Mouse (Mus musculus): ENCODE data around the gene Parvb.
A peak's percentile ranks its signal among the peaks of the same experiment; 100 is the strongest.
"Not testable (repeated sequence)": the region's sequence is repeated elsewhere in the genome, so short reads cannot be mapped to it uniquely, and the experiment has no call there.

Gene Parvb

DNA sequence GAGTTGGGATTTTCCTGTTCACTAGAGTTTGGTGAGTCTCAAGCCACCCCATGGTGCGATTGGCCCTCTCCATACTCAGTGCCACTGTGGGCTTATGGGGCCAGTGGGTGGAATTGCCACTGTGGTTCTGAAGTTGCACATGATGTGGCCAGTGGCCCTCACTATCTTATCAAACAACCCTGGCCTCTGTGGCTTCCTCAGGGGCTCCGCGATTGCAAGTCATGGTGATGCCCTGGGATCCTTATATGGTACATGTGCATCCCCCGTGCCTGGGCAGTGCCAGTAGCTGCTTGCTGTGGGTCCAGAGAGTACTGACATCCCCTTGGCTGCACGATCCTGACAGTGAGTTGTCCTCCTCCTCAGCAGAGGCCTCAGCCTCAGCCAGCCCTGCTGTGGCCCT lies 25.0 kb downstream of the Parvb start:
- DNase-seq (ENCODE audit: low read depth) = no peak

DNA sequence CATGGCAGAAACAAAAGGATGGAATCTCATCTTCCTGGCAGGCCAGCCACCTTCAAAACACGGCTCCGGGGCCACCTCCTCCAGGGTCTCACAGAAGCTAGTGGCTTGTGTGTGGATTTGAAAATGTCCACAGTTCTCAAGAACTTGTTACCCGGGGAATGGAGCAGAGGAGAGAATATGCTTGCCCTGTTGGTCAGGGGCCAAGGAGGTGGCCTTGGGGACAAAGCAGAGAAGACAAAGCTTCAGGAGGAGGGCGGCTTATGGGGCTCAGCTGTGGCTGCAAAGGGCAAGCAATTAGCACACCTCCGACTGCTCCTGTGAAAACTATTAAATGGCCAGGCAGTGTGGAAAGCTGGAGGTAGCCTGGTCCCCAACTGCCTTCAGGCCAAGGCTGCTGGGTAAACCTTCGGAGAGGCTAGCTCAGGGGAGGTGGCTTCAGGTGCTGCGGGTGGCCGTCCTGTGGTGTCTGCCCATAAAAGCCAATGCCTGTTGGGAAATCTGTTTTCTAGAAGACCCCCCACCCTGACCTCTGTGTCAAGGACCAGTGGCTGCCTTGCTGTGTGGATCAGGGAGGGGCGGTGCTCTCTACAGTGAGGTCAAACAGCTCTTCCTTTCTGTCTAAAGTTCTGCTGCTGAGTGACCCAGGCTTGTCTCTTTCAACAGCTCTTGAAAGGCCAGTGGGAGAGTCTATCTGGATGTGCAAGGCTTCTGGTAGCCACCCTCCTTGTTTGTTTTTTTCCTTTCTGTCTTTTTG lies 26.9 kb downstream of the Parvb start:
- DNase-seq (ENCODE audit: low read depth) = peak; percentile 54

DNA sequence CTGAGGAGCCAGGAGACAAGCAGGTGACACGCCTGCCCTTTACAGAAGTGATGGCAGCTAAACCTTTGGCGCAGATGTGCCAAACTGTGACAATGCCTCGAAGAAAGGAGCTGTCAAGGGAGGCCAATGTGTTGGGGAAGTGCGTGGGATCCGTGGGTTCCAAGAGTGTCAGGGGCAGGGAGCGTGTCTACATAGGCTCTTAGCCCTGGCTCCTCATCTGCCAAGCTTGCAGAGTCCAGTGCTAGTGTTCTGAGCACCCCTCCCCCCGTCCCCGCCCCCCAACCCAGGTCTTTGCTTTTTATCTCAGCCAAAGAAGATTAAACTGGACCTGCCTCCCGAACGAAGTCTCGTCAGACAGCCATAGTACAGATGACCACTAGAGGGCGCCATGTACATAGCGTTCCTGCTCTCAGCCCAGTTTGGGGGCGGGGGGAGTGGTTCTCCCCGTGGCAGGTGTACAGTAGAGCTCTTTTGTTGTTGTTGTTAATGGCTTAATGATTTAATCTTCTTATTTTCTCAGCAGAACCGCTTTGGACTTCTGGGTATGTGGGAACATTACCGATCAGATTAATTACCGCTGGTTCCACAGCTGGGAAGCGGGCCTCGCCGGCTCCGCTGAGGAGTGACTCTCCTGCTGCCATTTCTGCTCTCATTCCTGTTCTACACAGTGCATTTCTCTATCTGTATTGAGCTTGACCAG lies 28.4 kb downstream of the Parvb start:
- DNase-seq (ENCODE audit: low read depth) = peak; percentile 49

DNA sequence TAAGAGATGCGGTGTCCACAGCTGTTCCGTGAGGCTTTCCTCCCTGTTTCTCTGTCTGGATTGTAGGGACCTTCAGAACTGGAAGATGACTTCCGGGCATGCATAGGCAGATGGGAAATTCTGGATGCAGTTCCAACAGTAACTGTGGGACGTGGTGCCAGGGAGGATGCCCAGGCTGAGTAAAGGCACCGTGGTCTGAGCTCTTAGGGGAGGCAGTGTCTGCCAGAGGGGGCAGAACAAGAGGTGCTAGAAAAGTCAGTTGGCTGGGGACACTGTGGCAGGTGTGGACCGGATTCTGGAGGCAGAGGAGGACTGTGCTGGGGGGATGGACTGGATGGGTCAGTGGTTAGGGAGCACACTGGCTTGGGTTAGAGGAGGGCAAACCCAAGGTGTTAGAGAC lies 30.8 kb downstream of the Parvb start:
- no peak for DNase-seq (ENCODE audit: low read depth)

DNA sequence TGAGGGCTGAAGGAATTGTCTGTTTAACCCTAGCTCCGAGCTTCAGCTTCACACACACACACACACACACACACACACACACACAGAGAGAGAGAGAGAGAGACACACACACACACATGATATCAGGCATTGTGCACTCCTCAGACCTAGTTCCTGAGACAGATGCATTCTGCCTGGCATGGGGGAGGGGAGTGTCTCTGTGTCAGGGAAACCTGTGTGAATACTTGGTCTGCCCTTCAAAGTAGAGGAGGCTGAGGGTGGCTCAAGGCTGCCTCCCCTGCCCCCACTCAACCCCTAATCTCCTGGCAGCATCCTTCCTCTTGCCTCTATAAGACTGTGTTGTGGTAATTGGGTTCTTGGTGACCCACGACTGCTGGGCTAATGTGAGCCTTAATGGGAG lies 31.7 kb downstream of the Parvb start:
- no peak for DNase-seq (ENCODE audit: low read depth)

DNA sequence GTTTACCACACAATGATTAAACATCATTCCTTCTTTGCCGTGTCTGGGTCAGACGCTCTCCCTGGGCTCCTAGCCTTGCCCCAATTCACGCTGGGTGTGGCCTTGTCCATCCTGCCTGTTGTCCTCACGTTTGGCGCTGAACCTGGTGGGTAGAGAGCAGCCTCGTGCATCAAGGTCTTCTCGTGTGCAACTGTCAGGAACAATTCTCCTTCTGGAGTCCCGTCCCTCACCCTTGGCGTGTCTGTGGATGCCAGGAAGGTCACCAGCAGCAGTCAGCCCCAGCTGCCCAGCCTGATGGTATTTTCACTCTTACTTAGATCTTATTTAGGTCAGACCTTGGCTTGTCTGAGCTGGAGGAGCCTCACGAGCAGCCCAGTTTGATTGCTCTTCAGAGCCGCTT lies 33.3 kb downstream of the Parvb start:
- no peak for DNase-seq (ENCODE audit: low read depth)

DNA sequence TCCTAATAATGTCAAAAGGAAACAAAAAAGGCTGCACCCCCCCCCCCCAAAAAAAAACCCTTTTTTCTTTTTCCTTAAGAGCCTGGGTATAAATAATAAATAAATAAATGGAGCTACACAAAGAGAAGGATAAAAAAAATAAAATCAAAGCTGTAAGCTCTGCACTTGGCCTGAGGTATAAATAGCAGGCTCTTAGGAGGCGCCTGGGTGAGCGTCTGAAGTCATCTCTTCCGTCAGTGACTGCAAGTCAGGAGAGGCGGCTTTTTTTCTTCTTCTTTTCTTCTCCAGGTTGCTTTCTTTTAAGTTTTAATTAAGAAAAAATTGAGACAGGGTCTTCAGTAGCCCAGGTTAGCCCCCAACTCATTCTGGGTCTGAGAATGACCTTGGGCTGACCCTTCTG lies 34.4 kb downstream of the Parvb start:
- DNase-seq (ENCODE audit: low read depth) = no peak

DNA sequence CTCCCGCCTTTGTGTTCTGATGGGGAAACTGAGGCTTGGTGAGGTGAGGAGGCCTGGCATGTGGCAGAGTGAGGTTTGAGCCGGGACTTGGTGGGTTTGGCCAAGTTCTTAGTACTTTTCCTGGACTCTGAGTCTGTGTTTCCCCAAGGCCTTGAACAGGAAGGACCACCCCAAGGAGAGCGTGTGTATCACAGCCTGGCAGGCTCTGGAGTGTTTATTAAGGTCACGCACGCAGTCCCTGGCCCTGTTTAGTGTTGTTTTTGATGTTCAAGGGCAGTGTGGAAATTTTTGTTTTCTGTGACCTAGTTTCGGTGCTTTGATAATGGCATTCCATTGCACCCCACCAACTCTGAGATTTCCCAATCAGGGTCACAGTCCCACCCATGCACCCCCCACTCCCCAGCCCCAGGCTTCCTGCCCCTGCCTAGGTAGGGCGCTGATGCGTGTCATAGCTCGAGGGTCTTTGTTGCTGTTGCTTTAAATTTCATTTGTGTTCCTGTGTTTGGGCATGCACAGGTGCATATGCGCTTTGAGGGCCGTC lies 35.9 kb downstream of the Parvb start:
- DNase-seq (ENCODE audit: low read depth) = no peak

DNA sequence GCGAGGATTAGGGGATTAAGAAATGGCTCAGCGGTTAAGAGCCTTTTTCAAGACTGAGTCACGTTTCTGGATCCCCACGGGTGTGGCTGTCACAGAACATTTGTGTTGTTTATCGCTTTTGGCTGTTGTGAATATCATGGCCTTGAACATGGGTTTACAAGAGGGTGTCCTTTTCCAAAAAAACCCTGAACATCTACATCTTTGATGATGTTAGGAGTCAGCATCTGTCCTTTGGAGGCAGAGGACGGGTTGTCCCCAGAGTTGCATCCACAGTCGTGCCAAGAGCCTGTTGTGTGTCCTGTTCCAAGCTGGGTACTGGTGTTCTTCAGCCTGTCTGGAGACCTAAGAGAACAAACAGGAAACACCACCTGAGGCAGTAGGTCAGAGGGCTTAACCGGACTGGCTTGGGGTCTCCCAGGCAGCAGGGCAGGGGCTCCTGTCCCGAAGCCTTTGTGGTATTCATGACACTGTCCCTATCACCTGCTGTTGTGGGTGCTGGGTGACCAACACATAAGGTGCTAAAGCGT lies 37.3 kb downstream of the Parvb start:
- DNase-seq (ENCODE audit: low read depth) = no peak

DNA sequence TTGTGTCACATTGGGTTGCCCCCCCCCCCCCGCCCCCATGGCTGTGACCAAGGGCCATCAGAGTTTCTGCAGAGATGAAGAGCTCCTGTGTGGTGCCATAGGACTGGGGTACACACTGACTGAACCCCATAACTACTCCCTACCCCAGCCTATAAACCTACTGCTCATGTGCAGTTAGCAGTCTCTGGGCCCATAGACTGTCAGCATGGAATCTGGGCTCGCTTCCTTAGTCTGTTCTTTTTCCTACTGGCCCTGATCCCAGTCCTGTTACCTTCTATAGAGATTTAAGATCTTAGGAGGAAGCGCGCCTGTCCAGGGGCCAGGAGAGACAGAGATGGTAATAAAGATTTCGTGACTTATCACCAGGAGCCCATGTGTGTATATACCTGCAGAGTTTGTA lies 38.2 kb downstream of the Parvb start:
- no peak for DNase-seq (ENCODE audit: low read depth)

DNA sequence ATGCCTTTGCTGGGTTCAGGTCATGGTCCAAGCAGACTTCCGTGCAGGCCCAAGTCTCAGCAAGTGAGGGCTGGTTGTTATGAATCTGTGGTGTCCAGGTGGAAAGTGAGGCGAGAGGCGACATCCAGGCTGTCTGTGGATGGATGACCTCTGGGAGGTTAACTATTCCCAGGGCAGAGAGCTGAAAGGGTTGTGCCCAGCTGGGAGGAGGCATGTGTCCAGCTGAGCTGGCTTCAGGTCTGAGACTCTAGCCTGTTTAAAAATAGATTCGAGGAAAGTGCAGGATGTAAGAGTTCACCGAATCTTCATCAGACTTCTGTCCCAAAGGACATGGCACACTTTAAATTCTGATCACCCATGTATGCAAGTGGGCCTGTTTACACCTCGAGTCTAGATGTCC lies 38.6 kb downstream of the Parvb start:
- DNase-seq (ENCODE audit: low read depth) = no peak

DNA sequence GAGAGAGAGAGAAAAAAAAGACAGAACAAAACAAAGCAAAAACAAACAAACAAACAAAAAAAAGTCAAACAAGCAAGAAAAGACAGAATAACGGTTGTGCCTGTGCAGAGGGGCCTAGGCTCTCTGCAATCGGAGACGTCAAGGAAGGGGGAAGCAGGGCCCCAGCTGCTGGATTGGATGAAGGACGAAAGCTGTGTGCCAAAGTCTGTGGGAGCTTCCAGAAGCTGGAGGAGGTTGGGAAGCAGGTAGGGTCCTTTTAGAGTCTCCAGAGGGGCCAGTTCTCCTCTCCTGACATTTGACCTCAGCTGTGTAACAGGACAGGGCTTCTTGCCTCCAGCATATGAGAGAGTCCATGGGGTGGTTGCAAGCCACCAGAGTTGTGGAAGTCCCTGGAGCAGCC lies 44.2 kb downstream of the Parvb start:
- DNase-seq (ENCODE audit: low read depth) = no peak

DNA sequence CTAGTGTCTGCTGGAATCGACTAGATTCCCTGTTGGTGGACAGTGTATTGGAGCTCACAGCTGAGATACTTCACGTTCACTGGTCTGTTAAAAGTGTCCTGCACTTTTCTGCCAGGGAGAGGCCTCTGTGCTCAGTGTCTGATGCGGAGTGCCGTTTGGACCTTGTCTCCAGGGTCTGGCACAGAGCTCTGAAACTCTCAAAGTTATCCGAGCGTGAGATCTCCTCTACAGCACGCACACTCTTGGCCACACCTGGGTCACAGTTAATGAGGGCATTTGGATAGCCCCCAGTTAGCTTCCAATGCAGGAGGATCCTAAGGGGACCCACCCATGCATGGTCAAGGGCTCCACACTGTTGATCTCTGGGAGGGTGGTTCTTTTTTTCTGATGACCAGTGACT lies 46.2 kb downstream of the Parvb start:
- DNase-seq (ENCODE audit: low read depth) = no peak

DNA sequence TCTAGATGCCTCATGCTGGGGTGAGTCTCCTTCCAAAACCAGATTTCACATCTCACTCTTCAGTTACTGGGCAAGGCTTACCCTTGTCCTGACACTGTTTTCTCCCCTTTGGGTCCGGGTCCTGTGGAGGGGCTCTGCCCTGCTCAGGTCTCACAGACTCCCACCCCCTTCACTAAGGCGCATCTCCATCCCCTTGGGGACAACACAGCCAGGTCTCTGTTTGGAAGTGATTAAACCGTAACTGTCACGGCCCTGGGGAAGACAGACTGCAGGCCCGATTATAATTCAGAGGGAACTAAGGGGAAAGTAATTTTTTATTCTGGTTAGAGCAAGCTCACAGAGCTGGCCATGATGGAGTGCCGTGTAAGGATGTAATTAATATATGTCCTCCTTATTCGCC lies 46.8 kb downstream of the Parvb start:
- DNase-seq (ENCODE audit: low read depth) = no peak

DNA sequence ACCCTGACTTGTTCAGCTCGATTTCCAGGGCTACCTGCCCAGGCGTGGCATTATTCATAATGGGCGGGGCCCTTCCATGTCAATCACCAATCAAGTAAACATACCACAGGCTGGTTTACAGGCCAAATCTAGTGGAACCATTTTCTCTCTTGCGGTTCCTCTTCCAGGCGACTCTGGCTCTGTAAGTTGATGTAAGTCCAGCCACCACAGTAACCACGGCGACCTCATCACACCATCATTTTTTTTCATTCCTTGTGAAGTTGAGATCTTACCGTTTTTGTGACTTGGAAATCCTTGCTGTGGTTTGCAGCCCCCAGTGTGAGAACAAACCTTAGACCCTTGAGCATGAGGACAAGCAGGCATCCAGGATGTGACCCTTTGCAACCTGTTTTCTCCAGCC lies 48.5 kb downstream of the Parvb start:
- DNase-seq (ENCODE audit: low read depth) = no peak

DNA sequence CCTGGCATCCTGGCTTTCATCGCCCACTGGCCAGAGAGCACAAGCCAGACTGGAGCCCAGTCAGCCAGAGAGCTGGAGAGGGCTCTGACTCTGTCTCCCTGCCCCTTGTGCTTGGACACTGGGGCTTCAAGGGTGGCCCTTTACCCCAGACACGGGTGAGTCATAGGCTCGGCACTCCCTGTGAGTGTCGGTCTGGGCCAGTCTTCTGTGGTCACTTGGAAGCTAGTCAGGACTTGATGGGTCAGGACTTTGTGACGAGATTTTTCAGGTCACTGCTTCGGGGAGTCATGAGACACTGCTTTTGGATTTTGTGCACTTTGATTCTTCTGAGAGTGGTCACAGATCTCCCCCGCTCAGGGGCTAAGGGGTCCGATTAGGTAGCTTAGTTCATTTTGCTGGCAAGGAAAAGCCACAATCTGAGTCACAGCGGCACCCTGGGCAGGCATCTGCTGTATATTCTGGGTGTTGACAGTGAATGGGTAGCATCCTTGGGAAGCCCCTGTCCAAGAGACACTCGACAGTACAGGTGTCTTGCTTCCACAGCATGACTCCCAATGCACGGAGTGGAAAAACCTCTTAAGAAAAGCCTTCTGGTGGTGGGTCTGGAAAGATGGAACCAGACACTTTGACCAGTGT lies 49.0 kb downstream of the Parvb start:
- DNase-seq (ENCODE audit: low read depth) = no peak

DNA sequence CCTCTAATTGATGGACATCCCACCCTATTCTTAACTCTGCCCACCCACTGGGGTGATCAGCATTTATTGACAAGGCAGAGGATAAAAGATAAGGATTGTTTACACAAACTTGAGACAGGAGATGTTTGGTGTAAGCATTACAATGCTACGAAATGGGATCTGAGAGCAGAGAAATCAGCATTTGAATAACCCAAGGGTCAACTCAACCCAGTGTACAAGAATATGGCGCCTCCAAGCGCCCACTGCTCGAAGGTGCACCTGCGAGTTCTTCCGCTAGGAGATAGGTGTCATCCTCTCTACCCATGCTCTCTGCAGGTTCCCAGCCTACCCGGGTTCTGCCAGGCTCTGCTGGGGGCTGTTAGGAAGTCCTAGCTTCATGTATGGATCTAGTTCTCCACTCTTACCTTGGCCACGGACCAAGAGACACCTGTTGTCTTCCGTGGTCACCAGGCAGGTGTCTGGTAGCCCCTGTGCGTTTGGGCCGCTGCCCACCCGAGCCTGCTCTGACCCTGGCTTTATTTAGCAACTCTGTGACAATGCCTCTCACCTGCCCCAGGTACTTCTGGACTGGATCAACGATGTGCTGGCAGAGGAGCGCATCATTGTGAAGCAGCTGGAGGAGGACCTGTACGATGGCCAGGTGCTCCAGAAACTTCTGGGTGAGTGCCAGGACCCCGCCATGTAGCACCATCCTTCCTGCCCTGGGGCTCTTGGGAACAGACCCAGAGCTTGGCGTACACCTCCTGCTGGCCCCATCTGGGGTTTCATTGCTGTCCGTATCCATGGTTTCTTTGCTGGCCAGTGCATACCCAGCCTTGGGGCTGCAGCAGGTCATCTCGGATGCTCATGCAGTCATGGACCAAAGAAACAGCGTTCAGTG lies 50.6 kb downstream of the Parvb start:
- DNase-seq (ENCODE audit: low read depth) = no peak

DNA sequence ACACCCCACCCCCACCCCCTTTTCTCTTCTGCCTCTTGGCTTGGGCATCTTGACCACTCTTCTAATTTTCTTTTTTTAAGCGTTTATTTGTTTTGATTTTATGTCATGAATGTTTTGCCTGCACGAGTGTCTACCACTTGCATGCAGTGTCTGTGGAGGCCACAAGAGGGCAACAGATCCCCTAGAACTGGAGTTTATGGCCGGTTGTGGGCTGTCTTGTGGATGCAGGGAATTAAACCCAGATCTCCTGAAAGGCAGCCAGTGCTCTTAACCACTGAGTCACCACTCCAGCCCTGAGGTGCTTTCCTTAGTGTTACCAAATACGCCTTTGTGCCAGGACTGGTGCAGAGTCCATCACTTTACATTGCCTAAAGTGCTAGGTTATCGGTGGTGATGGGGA lies 52.2 kb downstream of the Parvb start:
- DNase-seq (ENCODE audit: low read depth) = peak; percentile 25

DNA sequence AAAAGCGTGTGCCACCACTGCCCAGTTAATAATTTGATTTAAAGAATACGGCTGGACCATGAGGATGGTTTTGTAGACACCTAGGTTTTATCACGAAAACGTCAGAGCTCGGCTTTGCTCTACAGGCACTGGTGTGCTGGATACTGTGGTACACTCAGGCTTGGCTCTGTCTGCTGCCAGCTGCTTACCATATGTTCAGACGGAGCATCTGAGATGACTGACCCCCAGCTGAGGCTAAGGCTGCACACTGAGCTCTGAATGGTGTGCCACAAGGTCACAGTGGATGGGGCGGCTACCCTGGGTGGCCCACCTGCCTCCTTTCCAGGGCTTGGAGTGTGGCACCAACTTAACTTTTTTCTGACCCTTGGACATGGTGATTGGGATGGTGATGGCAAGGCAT lies 53.6 kb downstream of the Parvb start:
- DNase-seq (ENCODE audit: low read depth) = no peak

DNA sequence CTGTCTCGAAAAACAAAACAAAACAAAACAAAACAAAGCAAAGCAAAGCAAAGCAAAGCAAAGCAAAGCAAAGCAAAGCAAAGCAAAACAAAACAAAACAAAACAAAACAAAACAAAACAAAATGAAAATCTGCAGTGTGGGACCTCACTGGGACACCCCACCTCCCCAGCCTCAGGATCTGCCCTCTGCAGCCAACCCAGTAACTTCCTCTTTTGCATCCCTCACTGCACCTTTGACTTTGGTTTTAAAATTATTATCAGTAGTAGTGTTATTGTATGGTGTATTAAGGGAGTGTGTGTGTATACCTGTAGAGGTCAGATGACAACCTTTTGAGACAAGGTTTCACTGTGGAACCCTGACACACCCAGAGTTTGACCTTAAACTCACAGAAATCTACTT lies 57.1 kb downstream of the Parvb start:
- not testable (repeated sequence) for DNase-seq (ENCODE audit: low read depth)

DNA sequence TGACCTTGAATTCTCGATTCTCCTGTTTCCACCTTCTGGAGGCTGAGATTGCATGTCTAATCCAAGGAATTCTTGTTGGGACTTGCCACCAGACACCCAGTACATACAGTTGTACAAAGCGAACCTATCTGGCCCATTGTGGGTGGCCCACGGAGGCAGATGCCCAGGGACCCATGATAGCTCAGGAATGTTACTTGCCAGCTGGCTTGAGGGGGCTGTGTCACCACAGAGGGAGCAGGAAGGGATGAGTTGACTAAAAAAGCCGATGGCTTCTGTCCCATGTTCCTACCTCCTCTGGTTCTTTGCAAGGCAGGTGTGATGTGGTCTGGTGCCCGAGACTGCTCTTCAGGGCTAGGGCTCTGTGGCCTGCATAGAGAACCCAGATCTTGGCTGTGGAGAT lies 59.3 kb downstream of the Parvb start:
- no peak for DNase-seq (ENCODE audit: low read depth)

DNA sequence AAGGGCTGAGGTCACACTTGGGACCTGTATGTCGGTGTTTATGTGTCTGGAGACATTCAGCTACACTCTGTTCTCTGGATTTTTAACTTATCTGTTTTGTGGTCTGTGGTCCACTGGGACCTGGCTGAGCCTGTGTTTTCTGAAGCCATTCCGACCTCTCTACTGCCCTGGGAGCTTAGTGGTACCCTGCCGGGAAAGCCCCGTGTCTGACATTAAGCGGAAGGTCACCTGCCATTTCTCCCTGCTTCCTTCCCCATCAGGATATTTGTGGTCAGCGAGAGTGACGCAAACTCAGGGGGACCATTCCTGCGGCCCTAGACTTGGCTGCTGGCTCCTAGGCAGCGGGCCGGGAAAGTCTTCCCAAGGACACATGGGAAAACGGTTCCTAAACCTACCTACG lies 61.7 kb downstream of the Parvb start:
- DNase-seq (ENCODE audit: low read depth) = no peak

All from c-Kit-positive CD71-positive TER-119-negative erythroid progenitor cells, embryonic 14.5 days (primary cell).